In the genomic region with DNA sequence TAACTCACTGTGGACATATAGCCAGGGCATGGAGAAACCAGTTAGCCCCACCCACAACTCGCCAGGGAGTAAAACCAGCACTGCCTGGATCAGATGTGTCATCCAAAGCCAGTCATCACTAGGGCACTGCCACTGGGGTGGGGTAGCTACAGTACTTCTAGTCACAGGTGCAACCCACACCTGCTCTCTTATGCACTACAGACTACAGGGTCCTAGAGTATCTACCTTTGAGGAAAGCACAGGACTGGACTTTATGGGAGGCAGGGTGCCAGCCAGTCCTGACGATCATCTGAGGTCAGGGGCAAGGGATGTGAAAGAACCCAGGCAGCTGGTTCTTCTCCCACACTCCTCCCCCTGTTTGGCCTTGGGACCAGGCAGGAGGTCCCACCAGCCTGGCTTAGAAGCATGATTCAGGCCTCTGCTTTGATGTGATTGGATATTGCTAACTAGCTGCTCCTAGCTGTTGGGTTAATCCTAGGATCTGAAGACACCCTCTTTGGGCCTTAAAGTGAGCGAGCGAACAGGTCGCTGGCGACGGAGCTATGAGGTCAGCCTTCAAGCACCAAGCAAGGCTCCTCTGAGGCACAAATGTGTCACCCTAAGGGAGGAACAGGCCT, we compare ENCODE assay signal across 8 mouse cellular contexts. TPM values are rescaled to one million over a fixed set of nuclear protein-coding genes. Genes with fewer than 3 reads are reported as not detected.
DNase-seq lines count a peak whose midpoint lies in the region; ATAC-seq and TF ChIP-seq lines count a peak whose summit lies in the region.

No protein-coding gene starts in this region.

- peak overlapping the region; percentile 2 for H3K27ac ChIP-seq in cortical plate, adult 2 months (ENCODE audit: insufficient read depth, low read length)
- peak overlapping the region; percentile 64 for H3K27ac ChIP-seq in heart, embryonic 11.5 days (ENCODE audit: low read depth, low read length)

- DNase-seq in spleen, adult 12 weeks (ENCODE audit: low spot score), result peak; percentile 42
- no peak for DNase-seq in spleen, postnatal 14 days (ENCODE audit: low spot score in 2 of 2)
- peak; percentile 55 for DNase-seq in kidney, postnatal 10 days
- peak; percentile 86 for DNase-seq in testis, postnatal 10 days (ENCODE audit: low spot score)
- DNase-seq in thymus, postnatal 25 days, result no peak

- TF ChIP-seq CTCF in cortical plate, adult 2 months (IDR thresholded peaks at IDR 0.05; ENCODE audit: extremely low read depth, insufficient read depth, low read length), result no peak

- H3K4me2 ChIP-seq in heart, embryonic 11.5 days, result peak overlapping the region; percentile 86

- no peak for TF ChIP-seq POLR2A in cortical plate, adult 2 months (IDR thresholded peaks at IDR 0.05; ENCODE audit: extremely low read depth, insufficient read depth, low read length)

- no peaks in the 10 kb centered on the region for H3K9me3 ChIP-seq in heart, embryonic 11.5 days (replicated peaks; ENCODE audit: control insufficient read depth, low read length)

- no peak; the same call in 1 of the 2 replicates for ATAC-seq in heart, embryonic 11.5 days (replicated peaks; ENCODE audit: insufficient number of reproducible peaks, low FRiP score, low TSS enrichment)
- peak; percentile 8 for ATAC-seq in megakaryocyte, adult 5-6 weeks (ENCODE audit: poor library complexity, severe bottlenecking)

- H3K36me3 ChIP-seq in heart, embryonic 11.5 days (ENCODE audit: control insufficient read depth, insufficient read depth, low read length), result peaks cover 1% of the 10 kb centered on the region; the same call in 1 of the 2 replicates

- peak overlapping the region; percentile 86 for H3K9ac ChIP-seq in heart, embryonic 11.5 days (ENCODE audit: low read depth, low read length)

- peak overlapping the region; percentile 40 for H3K4me3 ChIP-seq in cortical plate, adult 2 months (ENCODE audit: insufficient read depth, low read length)
- peak overlapping the region; percentile 64 for H3K4me3 ChIP-seq in heart, embryonic 11.5 days (ENCODE audit: low read depth, low read length)

- WGBS in heart, embryonic 11.5 days (ENCODE audit: insufficient replicate concordance), result 14% methylated on average over 7 of the region's 7 CpGs

- no peaks in the 10 kb centered on the region for H3K4me1 ChIP-seq in cortical plate, adult 2 months (ENCODE audit: control insufficient read depth, insufficient read depth, low read length)
- H3K4me1 ChIP-seq in heart, embryonic 11.5 days (ENCODE audit: control insufficient read depth, insufficient read depth, low read length), result peaks cover 12% of the 10 kb centered on the region; the same call in 1 of the 2 replicates

- H3K27me3 ChIP-seq in heart, embryonic 11.5 days (ENCODE audit: control insufficient read depth, insufficient read depth, low read length), result no peaks in the 10 kb centered on the region

RNA-seq across cellular contexts. Expression of a gene that starts 4.6 kb away (rescaled TPM):
- polyA plus RNA-seq in cortical plate, adult 2 months (2012; rRNA removed), result 38.6 and 38.8 TPM in 2 replicates
- 95.3 and 103 TPM in 2 replicates for polyA plus RNA-seq in heart, embryonic 11.5 days (2014; fragmentation: Nextera tagmentation; extraction: Ambion mirVana)
- total RNA-seq in megakaryocyte, adult 5-6 weeks (2015), result 70.5 and 86.8 TPM in 2 replicates
- total RNA-seq in megakaryocyte, adult 5-6 weeks (2017), result 74.2 and 94.3 TPM in 2 replicates

RNA-seq across cellular contexts. Expression of a gene that starts 25.8 kb away (rescaled TPM):
- 256 and 265 TPM in 2 replicates for polyA plus RNA-seq in cortical plate, adult 2 months (2012; rRNA removed)
- polyA plus RNA-seq in heart, embryonic 11.5 days (2014; fragmentation: Nextera tagmentation; extraction: Ambion mirVana), result 73.1 and 80.9 TPM in 2 replicates
- total RNA-seq in megakaryocyte, adult 5-6 weeks (2015), result 29.0 and 40.0 TPM in 2 replicates
- 20.7 and 27.1 TPM in 2 replicates for total RNA-seq in megakaryocyte, adult 5-6 weeks (2017)

RNA-seq across cellular contexts. Expression of a gene that starts 25.9 kb away (rescaled TPM):
- 5.4 and 5.8 TPM in 2 replicates for polyA plus RNA-seq in cortical plate, adult 2 months (2012; rRNA removed)
- polyA plus RNA-seq in heart, embryonic 11.5 days (2014; fragmentation: Nextera tagmentation; extraction: Ambion mirVana), result 1.6 TPM in 2 replicates
- 2.1 and 2.2 TPM in 2 replicates for total RNA-seq in megakaryocyte, adult 5-6 weeks (2015)
- total RNA-seq in megakaryocyte, adult 5-6 weeks (2017), result 1.3 and 4.3 TPM in 2 replicates

RNA-seq across cellular contexts. Expression of a gene that starts 45.8 kb away (rescaled TPM):
- polyA plus RNA-seq in cortical plate, adult 2 months (2012; rRNA removed), result 57.6 and 58.9 TPM in 2 replicates
- polyA plus RNA-seq in heart, embryonic 11.5 days (2014; fragmentation: Nextera tagmentation; extraction: Ambion mirVana), result 65.0 and 71.2 TPM in 2 replicates
- total RNA-seq in megakaryocyte, adult 5-6 weeks (2015), result 7.1 and 10.2 TPM in 2 replicates
- 1.9 and 2.6 TPM in 2 replicates for total RNA-seq in megakaryocyte, adult 5-6 weeks (2017)

RNA-seq across cellular contexts. Expression of a gene that starts 45.9 kb away (rescaled TPM):
- 0.17 and 0.27 TPM in 2 replicates for polyA plus RNA-seq in cortical plate, adult 2 months (2012; rRNA removed)
- polyA plus RNA-seq in heart, embryonic 11.5 days (2014; fragmentation: Nextera tagmentation; extraction: Ambion mirVana), result 0.46 and 0.99 TPM in 2 replicates
- 0.36 TPM in 1 of 2 replicates, not detected in the other for total RNA-seq in megakaryocyte, adult 5-6 weeks (2015)
- total RNA-seq in megakaryocyte, adult 5-6 weeks (2017), result 0.04 TPM in 1 of 2 replicates, not detected in the other

Comparison
In these comparisons a context has a peak if more than half of its experiments do, and no peak if none do; other contexts are left out.
1. DNase-seq: peak in spleen, adult 12 weeks (single experiment), kidney, postnatal 10 days (single experiment) and testis, postnatal 10 days (single experiment); none in spleen, postnatal 14 days (0 of 2) and thymus, postnatal 25 days (single experiment).